Mouse (Mus musculus) kidney, adult 2 months (tissue): ENCODE data around the gene Pole4.

Experiments
- CTCF ChIP-seq: fragments of 200-500 bp; conservative IDR thresholded peaks from 2 replicates; pipeline ENCODE4 v1.5.1; 2011; ENCODE audit warnings: low read depth, mild to moderate bottlenecking, control low read depth, low read length, moderate library complexity, mixed read lengths; ENCODE audit not compliant: insufficient read depth, insufficient read length
- POLR2A ChIP-seq: fragments of 200-500 bp; IDR thresholded peaks from one replicate; pipeline ENCODE4 v1.6.1; 2011; ENCODE audit warnings: low read depth, low read length, control low read depth

- TF ChIP-seq POLR2A, result no peak
- TF ChIP-seq CTCF, result no peak
Observed at GRCm38 (mm10) chr6:82705221-82705620, at the start of gene Pole4.
